Mouse (Mus musculus) cerebellum, postnatal 36 days (tissue): Measurements from ENCODE around the gene Zdhhc23.

Source experiments
- DNase-seq, 2 experiments: peaks; one replicate each; pipeline ENCODE4 v3.0.0; 2021 to 2022; ENCODE audit warnings: mixed read lengths in 2 of 2

The Zdhhc23 gene

DNA sequence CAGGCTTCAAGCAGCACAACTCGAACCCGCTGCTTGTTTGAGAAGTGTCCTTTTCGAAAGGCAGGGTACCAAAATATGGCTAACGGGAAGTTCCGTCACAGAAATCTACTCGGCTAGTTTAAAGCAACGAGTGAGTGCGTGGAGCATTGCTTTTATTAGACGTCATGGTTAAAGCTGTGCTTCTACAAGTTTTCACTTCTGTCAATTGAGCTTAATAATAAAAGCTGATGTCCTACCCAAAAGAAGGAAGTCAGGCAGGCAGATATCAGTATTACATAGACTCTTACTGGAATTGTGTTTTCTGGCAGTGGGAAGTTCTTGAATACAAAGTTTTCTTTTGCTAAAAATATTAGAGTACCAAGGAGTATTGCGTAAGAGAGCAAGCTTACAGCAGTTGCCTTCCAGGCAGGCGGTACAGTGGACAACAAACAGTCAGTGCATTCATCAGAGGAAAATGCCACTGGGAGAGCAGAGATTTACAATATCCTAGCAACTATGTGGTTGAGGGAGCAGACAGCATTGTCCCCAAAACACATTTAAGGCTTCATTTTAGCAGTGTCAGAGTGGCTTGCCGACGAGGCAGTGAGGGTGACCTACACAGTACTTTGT lies 13.7 kb downstream of the Zdhhc23 start:
- DNase-seq = no peak

DNA sequence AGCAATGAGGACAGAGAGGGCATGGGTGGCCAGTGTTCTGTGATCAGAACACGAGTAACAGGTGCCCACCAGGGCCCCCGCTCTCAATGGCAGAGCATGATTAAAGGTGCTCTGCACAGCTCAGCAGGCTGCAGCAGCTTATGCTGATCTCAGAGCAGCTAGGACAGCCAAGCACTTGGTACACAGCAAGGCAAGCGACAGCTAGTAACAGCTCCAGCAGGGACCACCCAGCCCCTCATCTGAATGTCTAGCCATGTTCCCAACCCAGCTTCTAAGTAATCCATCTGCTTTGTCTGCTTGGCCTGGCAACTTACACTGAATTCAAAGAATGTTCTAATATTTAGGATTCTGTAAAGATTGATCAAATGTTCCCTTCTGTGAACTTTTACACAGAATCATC lies 15.8 kb downstream of the Zdhhc23 start:
- DNase-seq = no peak

DNA sequence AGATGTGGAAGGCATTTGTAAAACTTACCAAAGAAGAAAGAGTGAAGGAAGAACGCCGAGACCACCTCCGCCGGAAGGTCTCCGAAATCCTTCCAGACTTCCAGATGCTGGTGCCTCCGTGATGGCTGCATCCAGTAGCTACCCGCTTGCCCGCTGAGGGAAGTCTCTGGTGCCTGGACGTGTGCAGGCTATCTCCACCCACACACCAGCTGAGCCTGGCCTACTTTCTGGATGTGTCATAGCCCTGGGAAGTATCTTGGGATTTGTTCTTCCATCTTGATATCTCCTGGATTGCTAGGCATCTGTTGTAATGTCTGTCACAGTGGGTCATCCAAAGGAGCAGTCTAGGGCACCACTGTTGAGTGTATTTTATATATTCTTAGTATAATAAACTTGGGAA lies 16.3 kb downstream of the Zdhhc23 start:
- no peak for DNase-seq

DNA sequence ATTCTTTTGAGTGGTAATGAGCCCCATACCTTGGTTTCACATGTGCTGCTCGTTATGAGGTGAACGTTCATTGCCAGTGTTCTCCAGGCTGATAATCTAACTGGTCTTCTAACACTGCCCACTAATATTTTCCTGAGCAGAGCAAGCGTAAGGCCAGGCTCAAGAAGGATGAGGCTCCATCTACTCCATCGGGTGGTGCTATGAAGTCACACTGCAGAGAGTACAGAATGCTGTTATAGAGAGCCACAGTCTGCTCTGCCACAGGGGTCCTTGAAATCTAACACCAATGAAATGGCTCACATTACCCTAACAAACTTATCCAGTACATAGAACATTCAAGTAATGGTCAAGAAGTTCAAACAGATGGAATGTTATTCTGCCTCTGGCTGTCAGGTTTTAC lies 21.6 kb downstream of the Zdhhc23 start:
- DNase-seq = no peak

- no peak for DNase-seq
Measured at GRCm38 (mm10) chr16:43954913-43955312, 24.7 kb downstream of the Zdhhc23 start.

- DNase-seq = no peak
Measured at GRCm38 (mm10) chr16:43951591-43951990, 28.0 kb downstream of the Zdhhc23 start.

- no peak for DNase-seq
Measured at GRCm38 (mm10) chr16:43945869-43946268, 33.7 kb downstream of the Zdhhc23 start.

DNA sequence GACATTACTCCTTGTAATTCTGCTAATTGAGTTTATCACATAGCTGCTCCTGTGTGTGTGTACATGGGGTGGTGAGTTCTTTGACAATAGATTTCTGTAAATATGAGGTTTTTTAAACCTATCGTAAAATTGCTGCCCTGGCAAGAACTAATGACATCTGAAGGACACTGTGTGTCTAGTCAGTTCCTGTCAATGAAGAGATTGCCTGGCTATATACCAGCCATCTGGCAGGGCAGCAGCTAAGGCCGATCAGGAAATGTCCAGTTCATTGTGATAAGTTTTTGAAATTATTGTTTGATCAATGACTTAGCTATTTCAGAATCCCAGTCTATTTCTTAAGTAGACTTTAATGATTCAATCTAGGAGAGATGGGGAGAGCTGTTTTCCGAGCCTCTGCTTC lies 34.2 kb downstream of the Zdhhc23 start:
- DNase-seq = no peak

GRCm38 (mm10) chr16:43940846-43941245 lies 38.7 kb downstream of the Zdhhc23 start:
- no peak for DNase-seq

DNA sequence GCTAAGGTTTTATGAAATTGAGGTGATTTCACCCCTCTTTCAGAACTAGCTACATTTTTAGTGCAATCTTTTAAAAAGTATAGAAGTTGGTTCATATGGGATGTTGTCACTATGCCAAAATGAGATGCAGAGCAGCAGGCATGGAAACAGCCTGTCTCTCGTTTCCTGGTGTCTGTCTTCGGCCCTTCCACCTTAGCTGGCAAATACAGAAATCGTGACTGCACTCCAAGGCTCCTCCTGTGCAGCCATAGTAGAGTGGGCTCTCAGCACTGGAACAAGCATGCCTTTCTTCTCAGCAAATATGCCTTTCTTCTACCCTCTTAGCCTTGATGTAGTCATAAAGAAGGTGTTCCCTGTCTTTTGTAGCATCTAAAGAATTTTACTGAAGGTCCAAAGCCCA lies 43.7 kb downstream of the Zdhhc23 start:
- DNase-seq = no peak

DNA sequence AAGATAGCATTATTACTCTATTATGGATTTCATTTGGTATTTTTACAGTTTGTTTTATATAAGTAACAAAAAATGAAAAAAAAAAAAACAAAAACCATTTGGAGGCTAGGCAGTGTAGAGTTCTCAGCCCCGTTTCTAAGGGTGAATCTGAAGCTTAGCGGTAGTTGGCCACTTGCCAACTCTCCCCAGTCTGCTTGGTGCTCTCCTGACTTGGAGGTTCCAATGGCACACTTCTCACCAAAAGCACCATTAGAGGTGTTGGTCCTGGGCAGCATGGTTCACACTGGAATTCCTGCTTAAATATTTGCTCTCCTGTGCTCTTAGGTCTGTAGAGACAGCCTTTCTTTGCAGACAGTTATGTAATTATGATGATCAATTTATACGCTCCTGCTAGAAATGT lies 44.2 kb downstream of the Zdhhc23 start:
- DNase-seq = peak; percentile 38 to 45

- no peak for DNase-seq
Measured at GRCm38 (mm10) chr16:43934856-43935255, 44.7 kb downstream of the Zdhhc23 start.

DNA sequence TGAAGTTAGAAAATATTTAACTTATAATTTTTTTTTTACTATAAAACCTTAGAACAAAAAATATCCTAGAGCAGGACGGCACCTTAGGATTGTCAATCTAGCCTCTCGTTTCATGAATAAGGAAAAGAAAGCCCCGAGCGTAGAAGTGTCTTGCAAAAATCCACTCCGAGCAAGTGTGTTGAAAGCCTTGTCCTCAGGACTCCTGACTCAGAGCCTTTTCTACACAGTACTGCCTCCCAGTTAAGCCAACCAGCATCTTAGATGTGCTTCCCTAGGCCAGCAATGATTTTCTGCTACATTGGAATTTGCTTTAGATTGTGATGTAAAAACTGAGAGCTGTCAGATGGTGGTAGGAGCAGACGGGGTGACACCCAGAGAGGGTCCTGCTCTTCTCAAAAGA lies 46.5 kb downstream of the Zdhhc23 start:
- DNase-seq = no peak

GRCm38 (mm10) chr16:43932319-43932718 lies 47.3 kb downstream of the Zdhhc23 start:
- DNase-seq = no peak

DNA sequence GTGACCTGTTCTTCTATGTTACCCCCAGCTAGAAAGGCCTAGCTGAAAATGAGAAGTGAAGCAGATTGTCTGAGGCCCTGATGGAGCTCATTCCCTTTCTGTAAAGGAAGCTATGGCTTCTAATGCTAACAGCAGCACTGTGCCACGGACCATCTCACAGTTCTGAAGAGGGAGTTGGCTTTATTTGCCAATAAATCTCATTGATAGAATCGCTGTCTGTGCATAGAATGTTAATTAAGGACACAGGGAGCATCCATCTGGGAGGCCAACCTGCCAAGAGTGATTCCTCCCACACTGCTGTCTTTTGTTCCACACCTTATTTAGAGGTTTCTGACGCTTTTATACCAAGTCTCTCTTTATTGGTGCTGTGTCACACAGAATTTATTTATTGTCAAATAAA lies 48.1 kb downstream of the Zdhhc23 start:
- DNase-seq = no peak

- DNase-seq = no peak
Measured at GRCm38 (mm10) chr16:43930577-43930976, 49.0 kb downstream of the Zdhhc23 start.

- no peak for DNase-seq
Measured at GRCm38 (mm10) chr16:43926341-43926859, 53.2 kb downstream of the Zdhhc23 start, which contains the start of gene Qtrt2. Gene Qtrt2, minus strand, starts transcription at chr16:43926809.

GRCm38 (mm10) chr16:43925846-43926245 lies 53.7 kb downstream of the Zdhhc23 start:
- DNase-seq = no peak

- no peak for DNase-seq
Measured at GRCm38 (mm10) chr16:43925001-43925558, 54.5 kb downstream of the Zdhhc23 start.

- no peak for DNase-seq
Measured at GRCm38 (mm10) chr16:43922630-43923029, 57.0 kb downstream of the Zdhhc23 start.

- DNase-seq = no peak
Measured at GRCm38 (mm10) chr16:43922024-43922423, 57.6 kb downstream of the Zdhhc23 start.

DNA sequence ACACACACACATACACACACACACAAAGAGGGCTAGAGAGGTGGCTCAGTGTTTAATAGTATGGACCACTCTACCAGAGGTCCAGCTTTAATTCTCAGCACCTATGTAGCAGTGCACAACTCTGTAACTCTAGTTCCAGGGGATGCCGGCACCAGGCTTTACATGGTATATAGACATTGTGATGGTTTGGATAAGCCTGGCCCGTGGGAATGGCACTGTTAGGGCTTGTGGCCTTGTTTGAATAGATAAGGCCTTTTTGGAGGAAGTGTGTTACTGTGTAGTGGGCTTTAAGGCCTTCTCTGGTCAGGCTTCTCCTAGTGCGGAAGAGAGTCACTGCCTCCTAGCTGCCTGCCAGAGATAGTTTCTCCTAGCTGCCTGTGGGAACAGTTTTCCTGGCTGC lies 60.7 kb downstream of the Zdhhc23 start:
- no peak for DNase-seq
